8 mouse cellular contexts compared by ENCODE assay signal in genomic region chr7:58843767-58844445, GRCm38 (mm10).
DNase-seq lines count a peak whose midpoint lies in the region; ATAC-seq and TF ChIP-seq lines count a peak whose summit lies in the region.

No protein-coding gene starts in this region.

- peak overlapping the region; percentile 45 for H3K4me2 ChIP-seq in embryonic facial prominence, embryonic 14.5 days (ENCODE audit: low read depth, low read length)

- H3K79me2 ChIP-seq in heart, adult 2 months (replicated peaks; ENCODE audit: control insufficient read depth, insufficient read depth, low read length), result no peaks in the 10 kb centered on the region
- no peaks in the 10 kb centered on the region for H3K79me2 ChIP-seq in macrophage (ENCODE audit: inconsistent target)

- H3K36me3 ChIP-seq in embryonic facial prominence, embryonic 14.5 days (ENCODE audit: control insufficient read depth, insufficient read depth, low read length), result no peaks in the 10 kb centered on the region
- peaks cover 6% of the 10 kb centered on the region for H3K36me3 ChIP-seq in heart, adult 2 months (ENCODE audit: control insufficient read depth, insufficient read depth, low read length)
- H3K36me3 ChIP-seq in macrophage (ENCODE audit: inconsistent target), result no peaks in the 10 kb centered on the region

- 0 out of 2 replicates have a peak, but pooled peaks have one; percentile 52 for TF ChIP-seq EP300 in heart, adult 2 months (IDR thresholded peaks at IDR 0.05; ENCODE audit: insufficient read depth, low read depth, low read length)

- peak overlapping the region; percentile 75 for H3K27ac ChIP-seq in embryonic facial prominence, embryonic 14.5 days (replicated peaks; ENCODE audit: low read depth, low read length)
- H3K27ac ChIP-seq in heart, adult 2 months, result peak overlapping the region; percentile 83
- H3K27ac ChIP-seq in macrophage, result peak overlapping the region; percentile 12; the same call in 1 of the 2 replicates

- no peak for TF ChIP-seq POLR2A in brain, embryonic 14.5 days (IDR thresholded peaks at IDR 0.05; ENCODE audit: borderline replicate concordance, extremely low read depth, insufficient read depth, insufficient read length, poor library complexity, severe bottlenecking)
- TF ChIP-seq POLR2A in heart, adult 2 months (IDR thresholded peaks at IDR 0.05; ENCODE audit: insufficient read depth, low read depth, low read length), result peak; percentile 34

- peak overlapping the region; percentile 2; the same call in 1 of the 2 replicates for H3K9ac ChIP-seq in embryonic facial prominence, embryonic 14.5 days (ENCODE audit: low read depth, low read length)
- H3K9ac ChIP-seq in heart, adult 2 months (ENCODE audit: low read depth, low read length), result peak overlapping the region; percentile 64

- WGBS in embryonic facial prominence, embryonic 14.5 days, result under 1% methylated on average over 9 of the region's 9 CpGs
- WGBS in heart, adult 2 months, result under 1% methylated on average over 9 of the region's 9 CpGs
- WGBS in macrophage (ENCODE audit: missing documents), result 2% methylated on average over 9 of the region's 9 CpGs

- peak; percentile 98 for DNase-seq in brain, embryonic 14.5 days (ENCODE audit: low read depth)
- DNase-seq in embryonic facial prominence, embryonic 14.5 days (ENCODE audit: low spot score), result peak; percentile 95
- peak; percentile 73 to 85 for DNase-seq in heart, adult 2 months
- DNase-seq in kidney, adult 11 months, result peak; percentile 24
- peak; percentile 93 to 96 for DNase-seq in left cerebral cortex, postnatal 14 days (ENCODE audit: low spot score in 2 of 2)
- DNase-seq in retina, postnatal 7 days (ENCODE audit: low read depth, low spot score), result peak; percentile 76
- DNase-seq in c-Kit-positive CD71-positive TER-119-positive erythroid progenitor cells, embryonic 14.5 days (ENCODE audit: low spot score), result no peak

- no peaks in the 10 kb centered on the region for H3K9me3 ChIP-seq in embryonic facial prominence, embryonic 14.5 days (ENCODE audit: control insufficient read depth, low read length)

- ATAC-seq in embryonic facial prominence, embryonic 14.5 days (ENCODE audit: low read depth), result peak; percentile 95

- peaks cover 29% of the 10 kb centered on the region for H3K4me1 ChIP-seq in embryonic facial prominence, embryonic 14.5 days (ENCODE audit: control insufficient read depth, insufficient read depth, low read length)
- peaks cover 7% of the 10 kb centered on the region for H3K4me1 ChIP-seq in heart, adult 2 months (ENCODE audit: control insufficient read depth, insufficient read depth, low read length)

- no peak for TF ChIP-seq CTCF in brain, embryonic 14.5 days (IDR thresholded peaks at IDR 0.05; ENCODE audit: borderline replicate concordance, extremely low read depth, insufficient read depth, insufficient read length)
- no peak for TF ChIP-seq CTCF in heart, adult 2 months (IDR thresholded peaks at IDR 0.05)

- no peaks in the 10 kb centered on the region for H3K27me3 ChIP-seq in embryonic facial prominence, embryonic 14.5 days (replicated peaks; ENCODE audit: control insufficient read depth, insufficient read depth, low read length)
- H3K27me3 ChIP-seq in heart, adult 2 months (ENCODE audit: control insufficient read depth, insufficient read depth, low read length), result no peaks in the 10 kb centered on the region

- intact Hi-C loops in heart, adult 2 months (cut with DNase I), result loop anchor here (5.0 kb wide), 2 partner anchors 57 to 72 kb away; no protein-coding TSS in a partner anchor
- intact Hi-C loops in left cerebral cortex, postnatal 14 days (cut with DNase I), result loop anchor here (5.0 to 10.0 kb wide), 2 partner anchors 78 to 259 kb away; no protein-coding TSS in a partner anchor

- peak overlapping the region; percentile 9 for H3K4me3 ChIP-seq in embryonic facial prominence, embryonic 14.5 days (ENCODE audit: low read depth, low read length)
- H3K4me3 ChIP-seq in heart, adult 2 months, result no peak overlapping the region
- H3K4me3 ChIP-seq in macrophage (ENCODE audit: inconsistent target), result no peak overlapping the region

Comparison
In these comparisons a context has a peak if more than half of its experiments do, and no peak if none do; other contexts are left out.
1. H3K27ac ChIP-seq: peak in every context shown above with its lines; median percentile 83 in heart, adult 2 months; 75 in embryonic facial prominence, embryonic 14.5 days; 12 in macrophage.